Mouse (Mus musculus) effector memory CD4-positive, alpha-beta T cell, adult 7 months (primary cell): ENCODE measurements around the gene Onecut1. TPM values are rescaled to one million over a fixed set of nuclear protein-coding genes. Genes with fewer than 3 reads are reported as not detected.

ENCODE experiments used
- polyA plus RNA-seq: library from polyadenylated mRNA; unstranded; fragments of 100-300 nt; shearing (Covaris generic); gene quantifications from one replicate; pipeline ENCODE4 v1.2.1, GENCODE M21; 2017

Gene Onecut1
- polyA plus RNA-seq: not detected

GRCm38 (mm10) chr9:74861561-74861980 lies at the start of gene Onecut1:
Gene Onecut1, plus strand, starts transcription at chr9:74861921.

Other genes starting within 250 kb of the Onecut1 start
- gene Fam214a, start 91.0 kb downstream of the Onecut1 start, polyA plus RNA-seq: 27.6 TPM
- 288 TPM for gene Arpp19, start 175.7 kb downstream of the Onecut1 start, polyA plus RNA-seq
- 14.8 TPM for gene Myo5a, start 209.1 kb downstream of the Onecut1 start, polyA plus RNA-seq